Comparison of ENCODE assay signal across 8 mouse cellular contexts in the genomic region with DNA sequence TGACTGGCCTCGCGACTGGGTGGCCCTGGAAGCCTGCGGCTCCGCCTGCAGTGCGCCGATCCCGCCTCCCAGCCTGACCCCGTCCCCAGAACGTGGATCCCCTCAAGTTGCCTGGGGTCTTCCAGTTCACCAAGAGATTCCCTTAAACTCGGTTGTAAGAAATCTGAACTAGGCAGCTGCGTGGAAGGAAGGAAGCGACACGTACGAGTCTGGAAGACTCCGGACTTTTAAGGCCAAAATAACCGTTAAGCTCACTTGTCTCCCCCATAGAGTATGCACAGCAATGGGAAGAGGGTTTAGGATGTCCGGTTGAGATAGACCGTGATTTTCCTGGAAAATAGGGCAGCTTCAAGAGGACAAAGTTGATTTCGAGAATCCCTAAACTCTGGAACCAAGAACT. TPM values are rescaled to one million over a fixed set of nuclear protein-coding genes. Genes with fewer than 3 reads are reported as not detected.
DNase-seq lines count a peak whose midpoint lies in the region; ATAC-seq lines count a peak whose summit lies in the region.

No protein-coding gene starts in this region.

- H3K27me3 ChIP-seq in kidney, embryonic 14.5 days (ENCODE audit: control insufficient read depth, insufficient read depth, low read length) = no peaks in the 10 kb centered on the region
- no peaks in the 10 kb centered on the region for H3K27me3 ChIP-seq in hindbrain, embryonic 13.5 days
- no peaks in the 10 kb centered on the region for H3K27me3 ChIP-seq in midbrain, embryonic 14.5 days (ENCODE audit: control insufficient read depth, insufficient read depth, low read length)

- peak overlapping the region; percentile 91 for H3K9ac ChIP-seq in kidney, embryonic 14.5 days (ENCODE audit: low read depth, low read length)
- H3K9ac ChIP-seq in hindbrain, embryonic 13.5 days = peak overlapping the region; percentile 92
- H3K9ac ChIP-seq in midbrain, embryonic 14.5 days (replicated peaks; ENCODE audit: low read length) = peak overlapping the region; percentile 85

- peak overlapping the region; percentile 90 for H3K4me2 ChIP-seq in kidney, embryonic 14.5 days (replicated peaks; ENCODE audit: low read depth, low read length)
- H3K4me2 ChIP-seq in hindbrain, embryonic 13.5 days = peak overlapping the region; percentile 82
- peak overlapping the region; percentile 98 for H3K4me2 ChIP-seq in midbrain, embryonic 14.5 days (ENCODE audit: low read length)

- WGBS in kidney, embryonic 14.5 days = 3% methylated on average over 19 of the region's 19 CpGs
- WGBS in hindbrain, embryonic 13.5 days = 4% methylated on average over 19 of the region's 19 CpGs
- 5% methylated on average over 19 of the region's 19 CpGs for WGBS in midbrain, embryonic 14.5 days

- H3K4me3 ChIP-seq in kidney, embryonic 14.5 days (ENCODE audit: low read length) = peak overlapping the region; percentile 70
- H3K4me3 ChIP-seq in hindbrain, embryonic 13.5 days = peak overlapping the region; percentile 69
- peak overlapping the region; percentile 69 for H3K4me3 ChIP-seq in midbrain, embryonic 14.5 days (replicated peaks; ENCODE audit: low read depth, low read length)

- no peak for DNase-seq in kidney, postnatal 4 days
- peak; percentile 43 for DNase-seq in adipocyte (ENCODE audit: low spot score)
- no peak for DNase-seq in midbrain, embryonic 14.5 days
- no peak for DNase-seq in T-cell, adult 2 months (ENCODE audit: low spot score)
- DNase-seq in thymus, postnatal 36 days = no peak
- DNase-seq in layer of hippocampus, adult 18-20 months (ENCODE audit: low spot score in 2 of 2) = no peak

- peak overlapping the region; percentile 94 for H3K27ac ChIP-seq in kidney, embryonic 14.5 days (ENCODE audit: low read depth, low read length)
- H3K27ac ChIP-seq in hindbrain, embryonic 13.5 days = peak overlapping the region; percentile 100
- H3K27ac ChIP-seq in midbrain, embryonic 14.5 days (replicated peaks; ENCODE audit: low read depth, low read length) = peak overlapping the region; percentile 99

- peaks cover 42% of the 10 kb centered on the region for H3K4me1 ChIP-seq in kidney, embryonic 14.5 days (ENCODE audit: control insufficient read depth, insufficient read depth, low read length)
- peaks cover 58% of the 10 kb centered on the region for H3K4me1 ChIP-seq in hindbrain, embryonic 13.5 days (replicated peaks)
- peaks cover 43% of the 10 kb centered on the region for H3K4me1 ChIP-seq in midbrain, embryonic 14.5 days (ENCODE audit: control insufficient read depth, insufficient read depth, low read length)

- H3K36me3 ChIP-seq in kidney, embryonic 14.5 days (ENCODE audit: control insufficient read depth, insufficient read depth, low read length) = no peaks in the 10 kb centered on the region
- H3K36me3 ChIP-seq in hindbrain, embryonic 13.5 days = no peaks in the 10 kb centered on the region
- H3K36me3 ChIP-seq in midbrain, embryonic 14.5 days (ENCODE audit: control insufficient read depth, insufficient read depth, low read length) = no peaks in the 10 kb centered on the region

- H3K9me3 ChIP-seq in kidney, embryonic 14.5 days (ENCODE audit: control insufficient read depth, low read length) = no peaks in the 10 kb centered on the region
- no peaks in the 10 kb centered on the region for H3K9me3 ChIP-seq in hindbrain, embryonic 13.5 days
- no peaks in the 10 kb centered on the region for H3K9me3 ChIP-seq in midbrain, embryonic 14.5 days (ENCODE audit: control insufficient read depth, low read length)

- ATAC-seq in kidney, embryonic 14.5 days (ENCODE audit: low FRiP score, low TSS enrichment) = no peak; the same call in 1 of the 2 replicates
- ATAC-seq in hindbrain, embryonic 13.5 days (ENCODE audit: low FRiP score) = no peak
- no peak for ATAC-seq in midbrain, embryonic 14.5 days (ENCODE audit: low FRiP score, low TSS enrichment)

RNA-seq across cellular contexts. Expression of a gene that starts 1.8 kb away (rescaled TPM):
- 19.3 and 21.4 TPM in 2 replicates for polyA plus RNA-seq in kidney, embryonic 14.5 days (2014; fragmentation: Nextera tagmentation; extraction: Ambion mirVana)
- polyA plus RNA-seq in hindbrain, embryonic 13.5 days (2015; fragmentation: Nextera tagmentation; extraction: Ambion mirVana) = 3.2 and 4.9 TPM in 2 replicates
- polyA plus RNA-seq in midbrain, embryonic 14.5 days (2014; fragmentation: Nextera tagmentation; extraction: Ambion mirVana) = 2.3 and 4.3 TPM in 2 replicates
- total RNA-seq in layer of hippocampus, adult 18-20 months (2021) = 1 to 10 TPM; 1.8 to 2.2 TPM

RNA-seq across cellular contexts. Expression of a gene that starts 3.3 kb away (rescaled TPM):
- polyA plus RNA-seq in kidney, embryonic 14.5 days (2014; fragmentation: Nextera tagmentation; extraction: Ambion mirVana) = 17.8 and 20.9 TPM in 2 replicates
- 8.9 and 10.6 TPM in 2 replicates for polyA plus RNA-seq in hindbrain, embryonic 13.5 days (2015; fragmentation: Nextera tagmentation; extraction: Ambion mirVana)
- 12.8 and 13.5 TPM in 2 replicates for polyA plus RNA-seq in midbrain, embryonic 14.5 days (2014; fragmentation: Nextera tagmentation; extraction: Ambion mirVana)
- 10 to 100 TPM; 67.3 to 69.1 TPM for total RNA-seq in layer of hippocampus, adult 18-20 months (2021)

RNA-seq across cellular contexts. Expression of a gene that starts 9.8 kb away (rescaled TPM):
- 5.8 and 6.6 TPM in 2 replicates for polyA plus RNA-seq in kidney, embryonic 14.5 days (2014; fragmentation: Nextera tagmentation; extraction: Ambion mirVana)
- polyA plus RNA-seq in hindbrain, embryonic 13.5 days (2015; fragmentation: Nextera tagmentation; extraction: Ambion mirVana) = 1.9 and 2.1 TPM in 2 replicates
- polyA plus RNA-seq in midbrain, embryonic 14.5 days (2014; fragmentation: Nextera tagmentation; extraction: Ambion mirVana) = 1.2 and 1.4 TPM in 2 replicates
- under 1 TPM; 0.61 to 0.67 TPM for total RNA-seq in layer of hippocampus, adult 18-20 months (2021)

RNA-seq across cellular contexts. Expression of a gene that starts 15.7 kb away (rescaled TPM):
- 118 and 139 TPM in 2 replicates for polyA plus RNA-seq in kidney, embryonic 14.5 days (2014; fragmentation: Nextera tagmentation; extraction: Ambion mirVana)
- polyA plus RNA-seq in hindbrain, embryonic 13.5 days (2015; fragmentation: Nextera tagmentation; extraction: Ambion mirVana) = 299 and 301 TPM in 2 replicates
- 223 and 269 TPM in 2 replicates for polyA plus RNA-seq in midbrain, embryonic 14.5 days (2014; fragmentation: Nextera tagmentation; extraction: Ambion mirVana)
- 10 to 100 TPM; 81.8 to 81.9 TPM for total RNA-seq in layer of hippocampus, adult 18-20 months (2021)

RNA-seq across cellular contexts. Expression of a gene that starts 16.2 kb away (rescaled TPM):
- polyA plus RNA-seq in kidney, embryonic 14.5 days (2014; fragmentation: Nextera tagmentation; extraction: Ambion mirVana) = 61.7 and 75.3 TPM in 2 replicates
- 97.8 and 99.1 TPM in 2 replicates for polyA plus RNA-seq in hindbrain, embryonic 13.5 days (2015; fragmentation: Nextera tagmentation; extraction: Ambion mirVana)
- 122 and 123 TPM in 2 replicates for polyA plus RNA-seq in midbrain, embryonic 14.5 days (2014; fragmentation: Nextera tagmentation; extraction: Ambion mirVana)
- 100 to 1,000 TPM; 162 to 175 TPM for total RNA-seq in layer of hippocampus, adult 18-20 months (2021)
